Mouse (Mus musculus): ENCODE measurements around the gene Tpbgl. TPM values are rescaled to one million over a fixed set of nuclear protein-coding genes. Genes with fewer than 3 reads are reported as not detected.

Gene Tpbgl
- polyA plus RNA-seq, 1 experiment from 2014 or later = 0.23 TPM

Other genes starting within 250 kb of the Tpbgl start
- gene Gdpd5, start 245.7 kb downstream of the Tpbgl start, polyA plus RNA-seq (2015; fragmentation: Nextera tagmentation; extraction: Ambion mirVana) = 14.0 and 14.5 TPM in 2 replicates
- 0.84 and 0.87 TPM in 2 replicates for gene Klhl35, start 161.1 kb downstream of the Tpbgl start, polyA plus RNA-seq (2015; fragmentation: Nextera tagmentation; extraction: Ambion mirVana)
- gene Rps3, start 143.4 kb downstream of the Tpbgl start, polyA plus RNA-seq (2015; fragmentation: Nextera tagmentation; extraction: Ambion mirVana) = 767 and 820 TPM in 2 replicates
- 6.1 and 6.8 TPM in 2 replicates for gene Arrb1, start 91.6 kb downstream of the Tpbgl start, polyA plus RNA-seq (2015; fragmentation: Nextera tagmentation; extraction: Ambion mirVana)
- gene Slco2b1, start 84.2 kb upstream of the Tpbgl start, polyA plus RNA-seq (2015; fragmentation: Nextera tagmentation; extraction: Ambion mirVana) = 2.0 and 2.6 TPM in 2 replicates
- gene Olfr520, start 103.2 kb upstream of the Tpbgl start, polyA plus RNA-seq (2015; fragmentation: Nextera tagmentation; extraction: Ambion mirVana) = not detected in 2 replicates
- not detected in 2 replicates for gene Olfr521, start 136.4 kb upstream of the Tpbgl start, polyA plus RNA-seq (2015; fragmentation: Nextera tagmentation; extraction: Ambion mirVana)
- gene Neu3, start 201.3 kb upstream of the Tpbgl start, polyA plus RNA-seq (2015; fragmentation: Nextera tagmentation; extraction: Ambion mirVana) = 4.0 and 4.3 TPM in 2 replicates
- gene Xrra1, start 232.0 kb upstream of the Tpbgl start, polyA plus RNA-seq (2015; fragmentation: Nextera tagmentation; extraction: Ambion mirVana) = 0.15 and 0.27 TPM in 2 replicates
- gene Spcs2, start 236.4 kb upstream of the Tpbgl start, polyA plus RNA-seq (2015; fragmentation: Nextera tagmentation; extraction: Ambion mirVana) = 380 and 391 TPM in 2 replicates